Mouse (Mus musculus): ENCODE measurements at regions not wholly inside any gene's neighbourhood (a gene's known extent, or its start where the extent isn't known, plus 50 kb on each side); places are given as distances from the start of the nearest gene placed in this dataset.

DNA sequence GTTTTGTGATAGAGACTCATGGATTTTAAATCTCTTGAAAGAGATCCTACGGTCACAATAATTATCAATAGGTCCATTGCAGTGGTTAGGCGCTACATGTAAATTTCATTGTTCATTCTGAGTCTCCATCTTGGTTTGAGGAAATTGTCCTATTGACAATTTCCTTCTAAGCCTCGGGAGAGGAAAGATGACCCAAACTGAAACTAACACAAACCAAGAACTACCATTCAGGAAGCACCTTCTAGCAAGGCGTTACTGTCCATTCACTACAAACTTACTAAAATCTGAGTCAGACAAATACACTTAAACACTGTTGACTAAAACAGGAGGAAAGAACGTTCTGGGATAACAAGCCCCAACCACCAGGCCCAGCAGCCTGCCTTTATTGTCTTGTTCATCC lies 140.1 kb upstream of the Olig3 start:
- H3K36me3 ChIP-seq (ENCODE audit: poor library complexity, severe bottlenecking): no peaks in the 10 kb centered on the region
- no peak for ATAC-seq
- WGBS: 86% methylated on average over 5 of the region's 5 CpGs

DNA sequence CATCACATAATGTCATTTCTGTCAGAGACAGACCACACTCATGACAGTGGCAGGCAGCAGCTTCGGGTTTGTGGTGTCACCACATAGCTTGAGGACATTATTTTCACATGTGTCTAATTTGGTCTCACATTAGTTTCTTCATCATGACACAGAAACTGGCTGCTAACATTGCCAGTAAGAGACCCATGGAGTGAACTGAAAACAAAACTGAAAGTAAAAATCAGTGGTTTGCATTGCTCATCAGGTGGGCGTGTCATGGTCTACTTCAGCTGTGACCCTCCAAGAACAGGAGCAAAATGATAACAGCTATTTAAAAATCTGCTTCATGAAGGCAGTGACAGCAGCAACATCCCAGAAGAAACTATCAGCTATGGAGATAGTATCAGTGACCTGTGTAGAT lies 146.6 kb upstream of the Olig3 start:
- H3K36me3 ChIP-seq (ENCODE audit: poor library complexity, severe bottlenecking): no peaks in the 10 kb centered on the region
- no peak overlapping the region for H3K27ac ChIP-seq
- H3K9me3 ChIP-seq (replicated peaks): no peaks in the 10 kb centered on the region
- H3K4me1 ChIP-seq: peaks cover 5% of the 10 kb centered on the region; the same call in 1 of the 2 replicates
- no peaks in the 10 kb centered on the region for H3K27me3 ChIP-seq
- H3K4me2 ChIP-seq: no peak overlapping the region
- no peak overlapping the region for H3K4me3 ChIP-seq
- 94% methylated on average over 2 of the region's 2 CpGs for WGBS
- H3K9ac ChIP-seq: no peak overlapping the region
- no peak for ATAC-seq

More for the DNA sequence above, 140.1 kb upstream of the Olig3 start:
- Histone ChIP-seq H3K4me1 (no peaks in the 10 kb centered on the region), H3K4me3 (no peak overlapping the region), H3K27me3 (no peaks in the 10 kb centered on the region), H3K27ac (no peak overlapping the region), H3K4me2 (no peak overlapping the region), H3K9me3 (replicated peaks) (no peaks in the 10 kb centered on the region), H3K9ac (no peak overlapping the region)

DNA sequence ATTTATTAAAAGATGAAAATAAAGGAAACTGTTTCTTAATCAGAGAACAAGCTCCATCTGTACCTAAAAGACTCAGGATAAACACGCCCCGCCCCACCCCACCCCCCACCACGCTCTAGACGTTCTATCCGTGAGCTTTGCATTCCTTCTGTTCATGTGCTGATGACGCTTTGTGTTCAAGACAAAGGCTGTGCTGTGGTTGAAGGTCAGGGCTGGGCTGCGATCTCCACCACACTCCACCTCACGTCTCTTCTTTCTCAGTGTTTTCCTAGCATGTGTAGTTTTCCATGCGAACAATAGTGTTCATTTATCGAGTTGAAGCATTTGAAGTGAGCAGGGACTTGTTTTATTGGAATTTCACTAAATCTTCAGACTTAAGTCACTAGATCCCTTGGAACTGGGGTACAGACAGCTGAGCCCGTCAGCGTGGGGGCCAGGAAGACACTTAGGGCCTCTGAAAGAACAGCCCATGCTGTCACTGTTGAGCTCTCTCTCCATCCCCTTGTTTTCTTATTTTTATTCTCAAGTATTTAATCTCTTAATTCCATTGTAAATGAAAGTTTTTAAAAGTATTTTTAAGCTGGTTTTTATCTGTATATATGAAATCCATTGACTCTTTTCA lies 148.1 kb upstream of the Olig3 start:
- Histone ChIP-seq H3K4me2 (peak overlapping the region; percentile 40), H3K27ac (no peak overlapping the region), H3K9me3 (replicated peaks) (no peaks in the 10 kb centered on the region), H3K4me1 (peaks cover 5% of the 10 kb centered on the region; the same call in 1 of the 2 replicates), H3K27me3 (no peaks in the 10 kb centered on the region), H3K36me3 (ENCODE audit: poor library complexity, severe bottlenecking) (no peaks in the 10 kb centered on the region), H3K4me3 (no peak overlapping the region), H3K9ac (no peak overlapping the region)
- ATAC-seq: peak; percentile 68; the same call in 1 of the 2 replicates
- WGBS: 2% methylated on average over 12 of the region's 12 CpGs

DNA sequence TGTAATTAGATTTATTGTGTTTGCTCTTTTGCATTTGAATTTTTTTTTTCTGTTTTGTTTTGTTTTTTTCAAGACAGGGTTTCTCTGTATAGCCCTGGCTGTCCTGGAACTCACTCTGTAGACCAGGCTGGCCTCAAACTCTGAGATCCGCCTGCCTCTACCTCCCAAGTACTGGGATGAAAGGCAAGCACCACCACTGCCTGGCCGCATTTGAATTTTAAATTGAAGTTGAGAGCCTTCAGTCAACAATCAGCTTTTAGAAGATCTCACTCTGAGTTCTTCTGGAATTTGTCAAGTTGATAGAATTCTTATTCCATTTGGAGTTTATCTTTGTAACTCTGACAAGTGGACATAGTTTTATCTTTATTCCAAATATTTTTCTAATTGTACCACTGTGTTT lies 148.8 kb upstream of the Olig3 start:
- Histone ChIP-seq H3K4me3 (no peak overlapping the region), H3K27ac (no peak overlapping the region), H3K4me2 (no peak overlapping the region), H3K27me3 (no peaks in the 10 kb centered on the region), H3K4me1 (peaks cover 5% of the 10 kb centered on the region; the same call in 1 of the 2 replicates), H3K9ac (no peak overlapping the region), H3K9me3 (replicated peaks) (no peaks in the 10 kb centered on the region), H3K36me3 (ENCODE audit: poor library complexity, severe bottlenecking) (no peaks in the 10 kb centered on the region)
- 53% methylated on average over 2 of the region's 2 CpGs for WGBS
- ATAC-seq: no peak

DNA sequence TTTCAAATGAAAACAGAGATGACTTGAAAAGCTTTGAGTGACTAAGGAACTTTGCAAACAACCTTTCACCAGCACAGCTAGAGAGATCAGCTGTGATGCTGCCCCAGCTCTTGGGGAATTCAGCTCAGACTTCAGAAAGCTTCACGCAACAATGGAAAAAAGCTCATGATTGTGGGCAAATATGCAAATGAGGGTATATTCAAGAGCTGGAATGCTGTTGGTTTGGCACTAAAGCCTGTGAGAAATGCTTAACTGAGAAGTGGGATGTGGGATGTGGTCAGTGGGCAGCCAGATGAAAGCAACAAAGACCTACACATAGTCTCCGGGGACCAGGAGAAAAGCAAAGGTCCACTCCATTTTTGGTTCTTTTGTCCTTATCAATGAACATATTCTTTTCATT lies 156.0 kb upstream of the Olig3 start:
- Histone ChIP-seq H3K4me1 (peaks cover 4% of the 10 kb centered on the region; the same call in 1 of the 2 replicates), H3K4me3 (no peak overlapping the region), H3K27ac (no peak overlapping the region), H3K4me2 (no peak overlapping the region), H3K9me3 (replicated peaks) (no peaks in the 10 kb centered on the region), H3K27me3 (no peaks in the 10 kb centered on the region), H3K36me3 (ENCODE audit: poor library complexity, severe bottlenecking) (no peaks in the 10 kb centered on the region), H3K9ac (no peak overlapping the region)
- no peak for ATAC-seq
- WGBS: 52% methylated on average over 2 of the region's 2 CpGs

DNA sequence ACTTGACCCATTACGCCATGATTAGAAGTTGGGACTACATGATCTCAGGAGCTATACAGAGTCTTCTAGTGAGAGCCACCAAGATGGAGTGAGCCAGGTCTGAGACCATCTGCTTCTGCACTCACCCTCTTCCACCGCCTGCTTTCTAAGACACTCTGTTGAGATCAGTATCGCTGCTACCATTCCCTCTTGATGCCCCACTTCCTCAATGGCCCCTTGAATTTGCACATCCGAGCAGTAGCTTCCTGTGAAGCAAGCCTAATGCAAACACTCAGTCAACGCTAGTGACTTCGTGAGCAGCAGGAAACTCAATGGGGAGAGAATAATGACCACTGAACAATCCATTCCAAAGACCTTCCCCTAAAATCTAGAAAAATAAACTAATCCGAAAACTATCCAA lies 160.7 kb upstream of the Olig3 start:
- Histone ChIP-seq H3K9ac (no peak overlapping the region), H3K4me2 (no peak overlapping the region), H3K27ac (no peak overlapping the region), H3K4me3 (no peak overlapping the region), H3K36me3 (ENCODE audit: poor library complexity, severe bottlenecking) (no peaks in the 10 kb centered on the region), H3K9me3 (replicated peaks) (no peaks in the 10 kb centered on the region), H3K4me1 (peaks cover 4% of the 10 kb centered on the region; the same call in 1 of the 2 replicates), H3K27me3 (no peaks in the 10 kb centered on the region)
- 82% methylated on average over 7 of the region's 7 CpGs for WGBS
- ATAC-seq: no peak

DNA sequence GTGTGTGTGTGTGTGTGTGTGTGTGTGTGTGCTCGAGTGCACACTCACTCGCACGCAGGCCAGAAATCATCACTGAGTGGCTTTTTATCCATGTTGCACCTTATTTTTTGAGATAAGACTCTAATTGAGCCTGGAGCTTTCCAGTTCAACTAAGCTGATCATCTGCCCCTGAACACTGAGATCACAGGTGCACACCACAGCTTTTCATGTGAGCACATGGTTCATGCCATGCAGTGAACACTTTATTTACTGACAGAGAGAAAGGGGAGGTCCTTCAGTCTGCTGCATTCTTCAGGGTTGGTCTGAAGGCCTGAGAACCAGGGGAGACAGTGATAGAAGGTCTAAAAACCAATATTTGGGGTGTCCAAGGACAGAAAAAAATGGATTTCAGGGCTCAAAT lies 161.7 kb upstream of the Olig3 start:
- no peak for ATAC-seq
- WGBS: 87% methylated on average over 3 of the region's 3 CpGs

DNA sequence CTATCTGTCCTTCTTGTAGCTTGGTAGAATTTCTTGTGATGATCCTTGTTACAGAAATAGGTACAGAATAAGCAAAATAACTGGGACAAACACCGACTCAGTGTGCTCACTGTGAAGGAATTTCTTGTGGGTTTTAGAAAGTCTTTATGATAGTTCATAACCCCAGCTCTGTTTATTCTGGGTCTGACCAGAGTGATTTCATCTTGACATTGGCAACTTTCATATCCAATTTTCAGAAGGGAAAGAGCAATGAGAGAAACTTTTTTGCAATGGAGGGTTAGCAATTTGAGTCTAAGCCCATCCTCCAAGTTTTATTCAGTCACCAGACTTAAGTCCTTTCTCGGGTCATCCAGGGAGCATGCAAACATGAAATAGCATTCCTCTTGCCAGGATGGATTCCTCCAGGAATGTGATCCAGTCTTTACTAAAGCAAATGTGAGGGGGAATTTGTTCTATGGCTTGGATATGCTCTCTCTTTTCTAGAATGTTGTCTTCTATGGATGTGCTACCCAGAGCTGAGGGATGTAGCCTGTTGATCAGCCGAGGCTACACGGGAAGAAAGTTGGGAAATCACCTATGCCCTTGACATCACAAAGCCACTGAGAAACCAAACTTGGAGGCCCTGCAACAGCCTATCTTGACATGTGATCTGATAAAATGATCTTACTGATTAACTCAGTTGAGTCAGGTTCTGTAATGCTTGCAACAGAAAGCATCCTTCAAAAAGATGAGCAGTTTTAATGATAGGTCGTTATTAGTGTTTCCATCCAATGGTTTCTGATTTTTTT lies 163.2 kb upstream of the Olig3 start:
- H3K9me3 ChIP-seq (replicated peaks): no peaks in the 10 kb centered on the region
- no peak overlapping the region for H3K27ac ChIP-seq
- H3K4me1 ChIP-seq: no peaks in the 10 kb centered on the region; the same call in 1 of the 2 replicates
- WGBS: 88% methylated on average over 5 of the region's 5 CpGs
- no peak overlapping the region for H3K4me3 ChIP-seq
- no peaks in the 10 kb centered on the region for H3K36me3 ChIP-seq (ENCODE audit: poor library complexity, severe bottlenecking)
- H3K27me3 ChIP-seq: no peaks in the 10 kb centered on the region
- ATAC-seq: no peak
- no peak overlapping the region for H3K9ac ChIP-seq
- H3K4me2 ChIP-seq: no peak overlapping the region

More for the DNA sequence above, 161.7 kb upstream of the Olig3 start:
- Histone ChIP-seq H3K4me2 (no peak overlapping the region), H3K4me3 (no peak overlapping the region), H3K4me1 (no peaks in the 10 kb centered on the region), H3K36me3 (ENCODE audit: poor library complexity, severe bottlenecking) (no peaks in the 10 kb centered on the region), H3K9ac (no peak overlapping the region), H3K9me3 (replicated peaks) (no peaks in the 10 kb centered on the region), H3K27ac (no peak overlapping the region), H3K27me3 (no peaks in the 10 kb centered on the region)

DNA sequence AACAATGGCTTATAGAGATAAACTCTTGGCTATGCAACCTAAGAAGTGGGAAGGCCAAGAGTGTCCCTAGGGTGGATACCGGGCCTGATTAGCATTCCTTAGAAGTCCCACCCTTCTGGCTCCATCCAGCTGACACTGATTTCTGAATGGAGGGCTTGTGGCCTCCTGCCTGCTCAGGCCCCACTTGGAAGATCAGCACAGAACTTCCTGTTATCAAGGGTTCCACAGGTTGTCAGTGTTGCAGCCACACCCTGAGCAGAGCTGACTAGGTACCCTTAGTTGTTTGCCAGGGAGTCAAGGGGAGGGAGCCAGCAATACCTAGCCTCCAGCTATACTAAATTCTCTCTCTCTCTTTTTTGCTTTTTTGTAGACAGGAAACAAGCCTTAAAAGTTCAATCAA lies 164.1 kb upstream of the Olig3 start:
- Histone ChIP-seq H3K9me3 (replicated peaks) (no peaks in the 10 kb centered on the region), H3K4me2 (no peak overlapping the region), H3K4me1 (no peaks in the 10 kb centered on the region; the same call in 1 of the 2 replicates), H3K36me3 (ENCODE audit: poor library complexity, severe bottlenecking) (no peaks in the 10 kb centered on the region), H3K27me3 (peaks cover 8% of the 10 kb centered on the region), H3K4me3 (no peak overlapping the region), H3K9ac (no peak overlapping the region), H3K27ac (no peak overlapping the region)
- 38% methylated on average over 1 of the region's 1 CpGs for WGBS
- no peak for ATAC-seq

DNA sequence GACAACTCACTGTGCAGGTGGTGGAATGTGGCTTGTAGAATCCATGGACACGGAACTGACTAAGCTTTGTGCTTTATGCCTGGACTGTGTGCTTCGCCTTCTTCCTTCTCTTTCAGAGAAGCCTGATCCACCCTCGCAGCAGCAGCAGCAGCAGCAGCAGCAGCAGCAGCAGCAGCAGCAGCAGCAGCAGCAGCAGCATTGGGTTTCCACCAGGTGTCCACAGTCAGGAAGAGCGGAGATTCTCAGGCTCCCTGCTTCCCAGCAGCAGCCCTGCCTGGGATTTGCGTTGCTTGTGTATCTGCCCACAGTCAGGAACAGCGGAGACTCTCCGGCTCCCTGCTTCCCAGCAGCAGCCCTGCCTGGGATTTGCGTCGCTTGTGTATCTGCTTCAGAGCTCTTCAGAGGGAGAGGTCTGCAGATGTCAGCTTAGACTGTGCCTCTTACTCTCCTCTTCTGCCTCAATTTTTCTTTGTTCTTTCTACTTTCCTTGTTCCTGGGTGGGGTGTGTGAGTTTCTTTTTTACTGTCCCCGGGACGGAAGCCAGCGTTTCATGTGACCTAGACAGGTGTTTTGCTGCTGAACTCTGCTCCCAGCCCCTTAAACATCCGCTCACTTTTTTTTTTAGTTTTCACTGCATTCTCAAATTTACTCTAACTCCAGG lies 168.1 kb upstream of the Olig3 start:
- peak; percentile 36 for ATAC-seq
- H3K4me3 ChIP-seq: 0 out of 2 replicates have a peak overlapping the region, but pooled peaks have one; percentile 6
- peak overlapping the region; percentile 59 for H3K9ac ChIP-seq
- peak overlapping the region; percentile 45 for H3K4me2 ChIP-seq
- no peak overlapping the region for H3K27ac ChIP-seq
- no peaks in the 10 kb centered on the region for H3K36me3 ChIP-seq (ENCODE audit: poor library complexity, severe bottlenecking)
- H3K9me3 ChIP-seq (replicated peaks): no peaks in the 10 kb centered on the region
- 23% methylated on average over 13 of the region's 13 CpGs for WGBS
- no peaks in the 10 kb centered on the region; the same call in 1 of the 2 replicates for H3K4me1 ChIP-seq
- H3K27me3 ChIP-seq: peaks cover 10% of the 10 kb centered on the region

DNA sequence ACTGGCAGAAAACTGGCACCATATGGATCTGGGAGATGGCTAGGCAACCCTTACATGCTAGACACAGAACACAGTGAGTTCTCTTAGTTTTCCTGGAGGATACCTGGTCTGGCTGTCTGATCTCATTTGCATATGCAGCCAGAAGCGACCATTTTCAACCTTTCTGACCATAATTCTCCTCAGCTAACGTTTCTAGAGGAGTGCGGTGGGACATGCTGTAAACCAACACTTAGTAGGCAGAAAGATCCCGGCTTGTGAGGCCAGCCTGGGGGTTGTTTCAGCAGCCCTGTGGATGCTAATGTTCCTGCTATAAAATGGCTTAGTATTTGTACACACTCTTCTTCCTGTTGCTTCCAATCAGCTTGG lies 168.6 kb upstream of the Olig3 start:
- Histone ChIP-seq H3K4me3 (no peak overlapping the region), H3K4me2 (peak overlapping the region; percentile 45; the same call in 1 of the 2 replicates), H3K27ac (no peak overlapping the region), H3K9me3 (replicated peaks) (no peaks in the 10 kb centered on the region), H3K27me3 (peaks cover 10% of the 10 kb centered on the region), H3K4me1 (no peaks in the 10 kb centered on the region; the same call in 1 of the 2 replicates), H3K36me3 (ENCODE audit: poor library complexity, severe bottlenecking) (no peaks in the 10 kb centered on the region), H3K9ac (no peak overlapping the region)
- 57% methylated on average over 4 of the region's 4 CpGs for WGBS
- no peak for ATAC-seq

DNA sequence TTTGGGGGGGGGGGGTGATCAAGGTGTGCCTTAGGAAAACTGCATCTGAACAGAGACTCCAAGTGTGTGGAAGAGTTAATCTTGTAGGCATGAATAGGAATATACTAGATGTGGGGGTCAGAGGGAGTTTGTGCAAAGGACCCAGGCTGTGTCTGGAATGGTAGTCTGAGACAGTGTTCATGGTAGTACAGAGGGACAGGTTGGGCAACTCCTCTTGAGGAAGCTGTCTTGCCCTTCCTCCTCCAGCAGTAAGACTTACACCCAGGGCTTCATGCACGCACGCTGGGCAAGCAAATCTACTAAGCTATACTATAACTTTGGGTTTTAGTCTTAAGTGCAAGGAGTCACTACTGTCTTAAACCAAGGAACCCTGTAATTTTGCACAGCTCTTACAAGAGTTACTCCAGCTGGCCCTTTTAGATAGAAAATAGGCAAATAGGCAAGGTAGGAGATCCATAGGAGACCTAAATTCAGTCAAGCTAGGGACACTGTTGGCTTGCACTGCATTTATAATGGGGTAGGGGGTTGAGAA lies 169.2 kb upstream of the Olig3 start:
- H3K9me3 ChIP-seq (replicated peaks): no peaks in the 10 kb centered on the region
- 89% methylated on average over 2 of the region's 2 CpGs for WGBS
- no peak overlapping the region for H3K27ac ChIP-seq
- H3K27me3 ChIP-seq: peaks cover 10% of the 10 kb centered on the region
- H3K9ac ChIP-seq: no peak overlapping the region
- no peak for ATAC-seq
- no peaks in the 10 kb centered on the region for H3K36me3 ChIP-seq (ENCODE audit: poor library complexity, severe bottlenecking)
- no peaks in the 10 kb centered on the region; the same call in 1 of the 2 replicates for H3K4me1 ChIP-seq
- H3K4me2 ChIP-seq: no peak overlapping the region
- H3K4me3 ChIP-seq: no peak overlapping the region

Data from forebrain, embryonic 13.5 days (tissue).